Comparison of ENCODE assay signal across 7 mouse cellular contexts in the genomic region with DNA sequence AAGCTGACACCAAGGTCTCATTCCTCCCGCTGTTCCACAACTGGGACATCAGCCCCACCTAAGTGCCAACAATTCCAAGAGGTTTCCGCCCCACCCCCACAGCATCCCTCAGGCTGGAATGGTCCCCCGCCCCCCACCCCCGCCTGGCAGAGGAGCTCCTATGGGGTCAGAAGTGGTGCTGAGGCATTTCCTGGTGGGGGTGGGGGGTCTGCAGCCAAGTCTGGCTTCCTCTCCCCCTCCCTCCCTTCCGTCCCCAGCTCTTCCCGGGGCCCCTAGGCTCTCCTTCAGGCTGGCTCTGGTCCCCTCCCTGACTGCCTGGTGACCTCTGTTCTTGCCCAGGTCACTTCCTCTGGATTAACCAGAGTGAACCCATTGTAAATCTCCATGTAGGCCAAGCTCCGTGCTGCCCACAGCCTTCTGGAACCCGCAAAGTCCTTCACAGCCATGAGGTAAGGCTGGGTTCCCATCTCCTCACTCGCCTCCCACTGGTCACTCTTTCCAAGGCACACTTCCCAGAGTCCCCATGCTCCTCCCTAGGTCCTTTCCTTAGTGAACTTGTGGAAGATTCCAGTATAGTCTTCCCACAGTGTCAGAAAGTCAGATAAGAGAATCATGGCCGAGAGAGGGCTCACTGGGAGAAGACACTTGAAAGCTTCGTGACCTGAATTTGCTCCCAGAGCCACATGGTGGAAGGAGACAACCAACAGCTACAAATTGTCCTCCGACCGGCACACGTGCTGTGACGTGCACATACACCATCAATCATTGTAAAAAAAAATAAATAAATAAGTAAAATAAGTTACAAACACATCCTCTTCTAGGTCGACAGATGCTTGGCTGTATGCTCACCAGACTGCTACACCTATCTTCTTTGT. TPM values are rescaled to one million over a fixed set of nuclear protein-coding genes. Genes with fewer than 3 reads are reported as not detected.
DNase-seq lines count a peak whose midpoint lies in the region; ATAC-seq and TF ChIP-seq lines count a peak whose summit lies in the region.

No protein-coding gene starts in this region.

- DNase-seq in R1 (ENCODE audit: low read depth, low spot score) (peak; percentile 76), liver (peak; percentile 37)
- DNase-seq in intestine, embryonic 14.5 days (ENCODE audit: low spot score): no peak
- DNase-seq in natural killer cell, adult 2 months (ENCODE audit: low spot score in 2 of 2): no peak
- no peak for DNase-seq in left cerebral cortex, adult 18-20 months (ENCODE audit: low spot score in 2 of 2)
- DNase-seq in frontal cortex, adult 2 months (ENCODE audit: extremely low spot score in 1 of 2, low spot score in 1 of 2): no peak

- H3K4me2 ChIP-seq in intestine, embryonic 14.5 days (ENCODE audit: low read length): no peak overlapping the region

- TF ChIP-seq EP300 in ES-Bruce4 (IDR thresholded peaks at IDR 0.05; ENCODE audit: insufficient read depth, low read depth, low read length): peak; percentile 58; the same call in 1 of the 2 replicates

- peaks cover 8% of the 10 kb centered on the region for H3K4me1 ChIP-seq in ES-Bruce4 (ENCODE audit: control insufficient read depth, insufficient read depth, low read length)
- H3K4me1 ChIP-seq in intestine, embryonic 14.5 days (replicated peaks; ENCODE audit: control insufficient read depth, insufficient read depth, low read length): peaks cover 26% of the 10 kb centered on the region

- TF ChIP-seq POLR2A in ES-Bruce4 (IDR thresholded peaks at IDR 0.05; ENCODE audit: insufficient read depth, low read length): no peak

- H3K4me3 ChIP-seq in ES-Bruce4 (ENCODE audit: low read depth, low read length): peak overlapping the region; percentile 7; the same call in 1 of the 2 replicates
- H3K4me3 ChIP-seq in intestine, embryonic 14.5 days (ENCODE audit: low read depth, low read length): no peak overlapping the region

- no peak for TF ChIP-seq CTCF in ES-Bruce4 (IDR thresholded peaks at IDR 0.05; ENCODE audit: low read depth, low read length)

- H3K36me3 ChIP-seq in ES-Bruce4 (ENCODE audit: control insufficient read depth, insufficient read depth, low read length, poor library complexity, severe bottlenecking): peaks cover 5% of the 10 kb centered on the region
- peaks cover 5% of the 10 kb centered on the region; the same call in 1 of the 2 replicates for H3K36me3 ChIP-seq in intestine, embryonic 14.5 days (ENCODE audit: control insufficient read depth, insufficient read depth, low read length)

- peak overlapping the region; percentile 83 for H3K27ac ChIP-seq in ES-Bruce4 (ENCODE audit: insufficient read depth, low read length)
- H3K27ac ChIP-seq in intestine, embryonic 14.5 days (ENCODE audit: low read depth): 0 out of 2 replicates have a peak overlapping the region, but pooled peaks have one; percentile 1

- no peak for ATAC-seq in intestine, embryonic 14.5 days (replicated peaks; ENCODE audit: low FRiP score, low TSS enrichment, low read depth)

- H3K9ac ChIP-seq in ES-Bruce4 (ENCODE audit: low read depth, poor library complexity, severe bottlenecking): no peak overlapping the region
- no peak overlapping the region for H3K9ac ChIP-seq in intestine, embryonic 14.5 days (ENCODE audit: low read length)

- no peaks in the 10 kb centered on the region for H3K9me3 ChIP-seq in ES-Bruce4 (replicated peaks; ENCODE audit: control insufficient read depth, insufficient read depth, low read length, poor library complexity, severe bottlenecking)
- no peaks in the 10 kb centered on the region for H3K9me3 ChIP-seq in intestine, embryonic 14.5 days (ENCODE audit: control insufficient read depth, low read length)

- 23% methylated on average over 16 of the region's 16 CpGs for WGBS in intestine, embryonic 14.5 days

- H3K27me3 ChIP-seq in ES-Bruce4 (ENCODE audit: control insufficient read depth, insufficient read depth, low read length, poor library complexity, severe bottlenecking): no peaks in the 10 kb centered on the region
- no peaks in the 10 kb centered on the region for H3K27me3 ChIP-seq in intestine, embryonic 14.5 days (replicated peaks; ENCODE audit: control insufficient read depth, insufficient read depth, low read length)

RNA-seq across cellular contexts. Expression of gene Gtpbp3, which starts 11.2 kb away (rescaled TPM):
- polyA plus RNA-seq in ES-Bruce4 (2011; ENCODE audit: insufficient read depth, insufficient read length, low read depth, missing spikeins): 14.8 and 16.3 TPM in 2 replicates
- polyA plus RNA-seq in intestine, embryonic 14.5 days (2014; fragmentation: Nextera tagmentation; extraction: Ambion mirVana): 6.1 and 6.2 TPM in 2 replicates
- total RNA-seq in left cerebral cortex, adult 18-20 months (2021): 10 to 100 TPM; 29.3 to 36.7 TPM
- polyA plus RNA-seq in frontal cortex, adult 2 months (2012; rRNA removed): 32.4 and 34.4 TPM in 2 replicates

RNA-seq across cellular contexts. Expression of gene Plvap, which starts 12.5 kb away (rescaled TPM):
- polyA plus RNA-seq in ES-Bruce4 (2011; ENCODE audit: insufficient read depth, insufficient read length, low read depth, missing spikeins): 4.0 and 4.4 TPM in 2 replicates
- 59.3 and 63.7 TPM in 2 replicates for polyA plus RNA-seq in intestine, embryonic 14.5 days (2014; fragmentation: Nextera tagmentation; extraction: Ambion mirVana)
- total RNA-seq in left cerebral cortex, adult 18-20 months (2021): 1 to 10 TPM; 9.4 to 9.5 TPM
- polyA plus RNA-seq in frontal cortex, adult 2 months (2012; rRNA removed): 9.7 and 13.6 TPM in 2 replicates

RNA-seq across cellular contexts. Expression of gene Ano8, which starts 13.3 kb away (rescaled TPM):
- 7.0 and 7.1 TPM in 2 replicates for polyA plus RNA-seq in ES-Bruce4 (2011; ENCODE audit: insufficient read depth, insufficient read length, low read depth, missing spikeins)
- polyA plus RNA-seq in intestine, embryonic 14.5 days (2014; fragmentation: Nextera tagmentation; extraction: Ambion mirVana): 1.2 and 1.7 TPM in 2 replicates
- 10 to 100 TPM; 56.2 to 58.6 TPM for total RNA-seq in left cerebral cortex, adult 18-20 months (2021)
- 74.5 and 77.0 TPM in 2 replicates for polyA plus RNA-seq in frontal cortex, adult 2 months (2012; rRNA removed)

RNA-seq across cellular contexts. Expression of gene Ccdc194, which starts 26.5 kb away (rescaled TPM):
- polyA plus RNA-seq in ES-Bruce4 (2011; ENCODE audit: insufficient read depth, insufficient read length, low read depth, missing spikeins): 4.3 and 4.9 TPM in 2 replicates
- polyA plus RNA-seq in intestine, embryonic 14.5 days (2014; fragmentation: Nextera tagmentation; extraction: Ambion mirVana): 0.54 and 0.58 TPM in 2 replicates
- not detected for total RNA-seq in left cerebral cortex, adult 18-20 months (2021)
- not detected in 2 replicates for polyA plus RNA-seq in frontal cortex, adult 2 months (2012; rRNA removed)

RNA-seq across cellular contexts. Expression of gene Dda1, which starts 30.1 kb away (rescaled TPM):
- 37.5 and 38.2 TPM in 2 replicates for polyA plus RNA-seq in ES-Bruce4 (2011; ENCODE audit: insufficient read depth, insufficient read length, low read depth, missing spikeins)
- 102 TPM in 2 replicates for polyA plus RNA-seq in intestine, embryonic 14.5 days (2014; fragmentation: Nextera tagmentation; extraction: Ambion mirVana)
- total RNA-seq in left cerebral cortex, adult 18-20 months (2021): 10 to 100 TPM; 76.7 to 86.1 TPM
- 123 and 146 TPM in 2 replicates for polyA plus RNA-seq in frontal cortex, adult 2 months (2012; rRNA removed)

Comparison
In these comparisons a context has a peak if more than half of its experiments do, and no peak if none do; other contexts are left out.
1. DNase-seq: peak in R1 (single experiment) and liver (single experiment); none in intestine, embryonic 14.5 days (single experiment), natural killer cell, adult 2 months (0 of 2), left cerebral cortex, adult 18-20 months (0 of 2) and frontal cortex, adult 2 months (0 of 2).